Mouse (Mus musculus): ENCODE measurements at regions not wholly inside any gene's neighbourhood (a gene's known extent, or its start where the extent isn't known, plus 50 kb on each side); places are given as distances from the start of the nearest gene placed in this dataset.

DNA sequence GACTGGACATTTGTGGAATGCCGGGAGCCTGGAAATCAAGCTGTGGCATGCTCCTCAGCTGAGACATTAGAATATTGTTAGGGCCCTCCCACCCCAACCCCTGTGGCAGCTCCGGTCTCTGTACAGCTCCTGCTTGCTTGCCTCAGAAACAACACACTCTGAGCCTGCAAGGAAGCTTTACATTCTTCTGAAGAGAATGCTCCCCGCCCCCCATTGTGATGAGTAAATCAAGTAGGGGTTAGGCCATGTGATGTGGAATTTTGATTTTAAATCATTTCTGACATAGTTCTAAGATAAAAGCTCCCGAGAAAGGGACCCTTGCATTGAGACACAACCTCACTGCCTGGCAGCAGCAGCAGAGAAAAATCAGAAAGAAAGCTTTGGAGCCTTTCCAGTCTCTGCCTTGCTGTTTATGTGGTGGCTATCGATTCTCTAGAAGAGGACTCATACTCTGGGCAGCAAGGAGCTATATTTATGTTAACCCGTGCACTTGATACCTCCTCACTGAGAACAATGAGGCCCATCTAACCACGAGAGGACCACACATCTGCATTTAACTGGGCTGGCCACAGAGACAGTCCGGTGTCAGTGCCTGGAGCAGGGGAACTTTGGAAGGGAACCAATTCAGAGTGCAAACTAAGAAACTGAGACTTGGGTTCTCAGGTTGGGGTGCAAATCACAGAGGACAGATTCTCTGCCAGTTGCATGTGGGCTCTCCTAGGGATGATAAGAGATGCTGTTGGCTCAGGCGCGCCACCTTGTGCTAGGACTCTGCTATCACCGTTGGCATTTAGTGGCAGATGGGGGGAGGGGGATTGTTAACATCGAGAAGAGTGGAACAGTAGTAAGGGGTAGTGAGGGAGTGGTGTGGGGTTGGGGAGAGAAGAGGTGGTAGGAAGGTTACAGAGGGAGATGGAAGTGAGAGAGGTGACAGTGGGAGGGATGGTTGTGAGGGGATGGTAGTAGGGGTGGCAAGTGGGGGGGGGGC, 218.7 kb upstream of the Camk1g start:
- 0 out of 2 replicates have a peak, but pooled peaks cover 4% of the 10 kb centered on the region for H3K4me1 ChIP-seq (ENCODE audit: control insufficient read depth, insufficient read depth, low read length)
- H3K4me3 ChIP-seq (ENCODE audit: low read depth, low read length) = no peak overlapping the region
- peak; percentile 72; the same call in 1 of the 2 replicates for ATAC-seq (ENCODE audit: insufficient number of reproducible peaks, insufficient read depth, low FRiP score, low read depth)
- H3K4me2 ChIP-seq (replicated peaks; ENCODE audit: low read depth, low read length) = no peak overlapping the region
- WGBS = 14% methylated on average over 12 of the region's 12 CpGs
- H3K9ac ChIP-seq (replicated peaks; ENCODE audit: low read depth, low read length) = no peak overlapping the region
- H3K27ac ChIP-seq (ENCODE audit: low read length) = peak overlapping the region; percentile 10; the same call in 1 of the 2 replicates
- no peaks in the 10 kb centered on the region for H3K36me3 ChIP-seq (ENCODE audit: control insufficient read depth, insufficient read depth, low read length)
- H3K27me3 ChIP-seq (ENCODE audit: control insufficient read depth, insufficient read depth, low read length) = no peaks in the 10 kb centered on the region
- H3K9me3 ChIP-seq (ENCODE audit: control insufficient read depth, low read depth, low read length) = no peaks in the 10 kb centered on the region

DNA sequence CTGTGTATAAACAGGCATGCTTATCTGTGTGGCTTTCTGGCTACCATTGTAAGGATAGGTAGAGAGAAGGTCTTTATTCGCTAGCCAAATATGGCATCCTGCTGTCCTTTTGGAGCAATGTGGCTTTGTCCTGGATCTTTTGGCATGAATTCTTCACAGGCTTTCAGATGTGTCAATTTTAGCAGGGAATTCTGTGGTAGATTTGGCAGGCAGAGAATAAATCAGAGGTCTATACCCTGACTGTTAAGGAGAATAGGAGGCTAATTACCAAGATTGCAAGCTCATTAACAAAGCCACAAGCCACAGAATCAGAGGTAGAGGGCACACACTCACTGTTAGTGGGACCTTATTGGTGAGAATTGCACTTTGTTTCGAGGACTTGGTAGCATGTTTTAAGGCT, 217.2 kb upstream of the Camk1g start:
- no peak overlapping the region for H3K4me2 ChIP-seq (replicated peaks; ENCODE audit: low read depth, low read length)
- H3K4me1 ChIP-seq (ENCODE audit: control insufficient read depth, insufficient read depth, low read length) = 0 out of 2 replicates have a peak, but pooled peaks cover 4% of the 10 kb centered on the region
- no peaks in the 10 kb centered on the region for H3K9me3 ChIP-seq (ENCODE audit: control insufficient read depth, low read depth, low read length)
- no peak overlapping the region for H3K9ac ChIP-seq (replicated peaks; ENCODE audit: low read depth, low read length)
- ATAC-seq (ENCODE audit: insufficient number of reproducible peaks, insufficient read depth, low FRiP score, low read depth) = no peak
- 86% methylated on average over 2 of the region's 2 CpGs for WGBS
- no peaks in the 10 kb centered on the region for H3K27me3 ChIP-seq (ENCODE audit: control insufficient read depth, insufficient read depth, low read length)
- no peak overlapping the region for H3K4me3 ChIP-seq (ENCODE audit: low read depth, low read length)
- no peak overlapping the region for H3K27ac ChIP-seq (ENCODE audit: low read length)
- H3K36me3 ChIP-seq (ENCODE audit: control insufficient read depth, insufficient read depth, low read length) = no peaks in the 10 kb centered on the region

DNA sequence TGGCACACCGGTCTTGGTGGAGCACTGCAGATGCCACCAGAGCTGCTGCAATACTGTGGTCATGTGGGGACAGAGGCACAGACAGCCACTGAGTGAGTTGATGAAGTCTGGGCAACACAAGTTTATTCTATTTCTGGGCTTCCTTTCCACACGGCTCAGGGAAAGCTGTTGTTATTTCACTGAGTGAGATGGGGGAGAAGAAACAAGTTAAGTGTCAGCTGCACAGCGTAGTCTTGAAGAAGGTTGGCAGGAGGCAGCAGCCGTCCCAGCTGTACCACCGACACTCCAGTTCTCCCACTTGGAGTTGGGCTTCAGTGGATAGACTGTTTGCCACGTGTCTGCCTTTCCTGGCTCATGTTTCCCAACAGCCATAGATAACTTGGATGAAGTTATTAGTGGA, 216.8 kb upstream of the Camk1g start:
- Histone ChIP-seq H3K9ac (replicated peaks; ENCODE audit: low read depth, low read length) (no peak overlapping the region), H3K4me1 (ENCODE audit: control insufficient read depth, insufficient read depth, low read length) (0 out of 2 replicates have a peak, but pooled peaks cover 4% of the 10 kb centered on the region), H3K27me3 (ENCODE audit: control insufficient read depth, insufficient read depth, low read length) (no peaks in the 10 kb centered on the region), H3K36me3 (ENCODE audit: control insufficient read depth, insufficient read depth, low read length) (no peaks in the 10 kb centered on the region), H3K4me3 (ENCODE audit: low read depth, low read length) (no peak overlapping the region), H3K9me3 (ENCODE audit: control insufficient read depth, low read depth, low read length) (no peaks in the 10 kb centered on the region), H3K4me2 (replicated peaks; ENCODE audit: low read depth, low read length) (no peak overlapping the region), H3K27ac (ENCODE audit: low read length) (no peak overlapping the region)
- ATAC-seq (ENCODE audit: insufficient number of reproducible peaks, insufficient read depth, low FRiP score, low read depth) = no peak
- WGBS = 63% methylated on average over 6 of the region's 6 CpGs

GRCm38 (mm10) chr1:193583791-193584190, 213.7 kb upstream of the Camk1g start:
- no peak for ATAC-seq (ENCODE audit: insufficient number of reproducible peaks, insufficient read depth, low FRiP score, low read depth)
- 70% methylated on average over 2 of the region's 2 CpGs for WGBS
- 0 out of 2 replicates have a peak, but pooled peaks cover 4% of the 10 kb centered on the region for H3K4me1 ChIP-seq (ENCODE audit: control insufficient read depth, insufficient read depth, low read length)

GRCm38 (mm10) chr1:193580393-193580792, 210.3 kb upstream of the Camk1g start:
- H3K4me3 ChIP-seq (ENCODE audit: low read depth, low read length) = no peak overlapping the region
- no peaks in the 10 kb centered on the region for H3K27me3 ChIP-seq (ENCODE audit: control insufficient read depth, insufficient read depth, low read length)
- no peaks in the 10 kb centered on the region for H3K9me3 ChIP-seq (ENCODE audit: control insufficient read depth, low read depth, low read length)
- H3K36me3 ChIP-seq (ENCODE audit: control insufficient read depth, insufficient read depth, low read length) = no peaks in the 10 kb centered on the region
- WGBS = 69% methylated on average over 4 of the region's 4 CpGs
- no peak overlapping the region for H3K27ac ChIP-seq (ENCODE audit: low read length)
- H3K9ac ChIP-seq (replicated peaks; ENCODE audit: low read depth, low read length) = no peak overlapping the region
- no peaks in the 10 kb centered on the region for H3K4me1 ChIP-seq (ENCODE audit: control insufficient read depth, insufficient read depth, low read length)
- no peak overlapping the region for H3K4me2 ChIP-seq (replicated peaks; ENCODE audit: low read depth, low read length)
- ATAC-seq (ENCODE audit: insufficient number of reproducible peaks, insufficient read depth, low FRiP score, low read depth) = no peak

More at GRCm38 (mm10) chr1:193583791-193584190, 213.7 kb upstream of the Camk1g start:
- Histone ChIP-seq H3K27me3 (ENCODE audit: control insufficient read depth, insufficient read depth, low read length) (no peaks in the 10 kb centered on the region), H3K36me3 (ENCODE audit: control insufficient read depth, insufficient read depth, low read length) (no peaks in the 10 kb centered on the region), H3K9ac (replicated peaks; ENCODE audit: low read depth, low read length) (no peak overlapping the region), H3K4me2 (replicated peaks; ENCODE audit: low read depth, low read length) (no peak overlapping the region), H3K27ac (ENCODE audit: low read length) (no peak overlapping the region), H3K4me3 (ENCODE audit: low read depth, low read length) (no peak overlapping the region), H3K9me3 (ENCODE audit: control insufficient read depth, low read depth, low read length) (no peaks in the 10 kb centered on the region)

DNA sequence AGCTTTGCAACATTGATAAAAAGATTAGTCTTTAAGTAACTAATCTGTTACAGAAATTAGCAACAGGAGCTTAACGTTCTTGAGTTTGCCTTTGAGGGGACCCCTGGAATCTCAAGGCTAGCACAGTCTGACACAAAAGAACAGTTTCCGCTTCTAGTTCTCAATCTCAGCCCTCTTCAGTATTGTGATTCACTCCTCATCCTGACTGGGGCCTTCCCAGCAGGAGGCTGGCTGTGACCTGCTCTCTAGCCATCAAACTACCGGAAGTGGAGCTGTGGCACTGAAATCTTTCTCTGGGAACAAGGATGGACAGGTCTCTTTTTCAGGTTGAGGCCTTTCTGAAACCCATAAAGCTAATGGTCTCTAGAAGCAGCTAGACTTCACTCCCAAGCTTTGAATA, 209.6 kb upstream of the Camk1g start:
- H3K36me3 ChIP-seq (ENCODE audit: control insufficient read depth, insufficient read depth, low read length) = no peaks in the 10 kb centered on the region
- ATAC-seq (ENCODE audit: insufficient number of reproducible peaks, insufficient read depth, low FRiP score, low read depth) = no peak
- 76% methylated on average over 3 of the region's 3 CpGs for WGBS
- no peaks in the 10 kb centered on the region for H3K9me3 ChIP-seq (ENCODE audit: control insufficient read depth, low read depth, low read length)
- H3K27ac ChIP-seq (ENCODE audit: low read length) = no peak overlapping the region
- H3K4me2 ChIP-seq (replicated peaks; ENCODE audit: low read depth, low read length) = no peak overlapping the region
- H3K4me3 ChIP-seq (ENCODE audit: low read depth, low read length) = no peak overlapping the region
- H3K27me3 ChIP-seq (ENCODE audit: control insufficient read depth, insufficient read depth, low read length) = no peaks in the 10 kb centered on the region
- no peaks in the 10 kb centered on the region for H3K4me1 ChIP-seq (ENCODE audit: control insufficient read depth, insufficient read depth, low read length)
- H3K9ac ChIP-seq (replicated peaks; ENCODE audit: low read depth, low read length) = no peak overlapping the region

DNA sequence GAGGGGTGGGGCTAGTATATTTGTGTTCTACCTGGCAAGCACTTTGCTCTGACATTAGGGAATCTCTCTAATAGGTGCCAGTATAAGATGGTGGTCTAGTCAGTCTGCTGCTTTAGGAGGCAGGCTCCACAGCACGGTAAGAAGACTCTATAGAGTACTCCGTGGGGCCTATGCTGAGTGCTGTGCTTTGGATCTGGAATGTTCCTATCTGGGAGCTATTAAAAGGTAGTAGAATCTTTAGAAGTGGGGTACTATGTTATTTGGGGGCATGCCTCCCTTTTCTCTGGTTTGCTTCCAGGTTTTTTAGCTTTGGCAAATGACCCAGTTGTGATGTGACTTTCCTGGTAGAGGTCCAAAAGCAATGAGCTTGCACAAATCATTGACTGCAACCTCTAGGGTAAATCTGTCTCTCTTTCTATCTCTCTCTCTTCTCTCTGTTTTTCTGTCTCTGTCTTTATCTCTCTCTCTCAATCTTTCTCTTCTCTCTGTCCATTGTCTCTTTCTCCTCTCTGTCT, 208.6 kb upstream of the Camk1g start:
- Histone ChIP-seq H3K27ac (ENCODE audit: low read length) (no peak overlapping the region), H3K4me3 (ENCODE audit: low read depth, low read length) (no peak overlapping the region), H3K9me3 (ENCODE audit: control insufficient read depth, low read depth, low read length) (no peaks in the 10 kb centered on the region), H3K27me3 (ENCODE audit: control insufficient read depth, insufficient read depth, low read length) (no peaks in the 10 kb centered on the region), H3K36me3 (ENCODE audit: control insufficient read depth, insufficient read depth, low read length) (no peaks in the 10 kb centered on the region), H3K9ac (replicated peaks; ENCODE audit: low read depth, low read length) (no peak overlapping the region), H3K4me2 (replicated peaks; ENCODE audit: low read depth, low read length) (no peak overlapping the region), H3K4me1 (ENCODE audit: control insufficient read depth, insufficient read depth, low read length) (no peaks in the 10 kb centered on the region)
- ATAC-seq (ENCODE audit: insufficient number of reproducible peaks, insufficient read depth, low FRiP score, low read depth) = no peak
- 86% methylated on average over 2 of the region's 2 CpGs for WGBS

DNA sequence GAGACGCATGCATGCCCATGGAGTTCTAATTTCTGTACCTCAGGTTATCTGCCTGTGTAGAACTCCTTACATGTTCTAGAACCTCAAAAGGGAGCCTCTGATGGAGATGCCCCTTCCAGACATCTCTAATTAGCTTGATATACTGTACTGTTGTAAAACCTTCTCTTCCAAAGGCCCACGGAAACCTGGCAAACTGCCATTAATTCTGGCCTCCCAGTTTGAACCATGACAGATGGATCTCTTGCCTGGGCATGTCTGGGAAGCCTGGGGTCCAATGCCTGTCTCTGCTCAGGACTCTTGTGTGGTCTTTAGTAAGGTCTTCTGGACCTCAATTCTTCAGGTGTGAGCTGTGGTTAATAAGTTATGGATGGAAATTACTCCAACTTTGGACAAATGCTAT, 207.7 kb upstream of the Camk1g start:
- no peak for ATAC-seq (ENCODE audit: insufficient number of reproducible peaks, insufficient read depth, low FRiP score, low read depth)
- Histone ChIP-seq H3K9ac (replicated peaks; ENCODE audit: low read depth, low read length) (no peak overlapping the region), H3K4me2 (replicated peaks; ENCODE audit: low read depth, low read length) (no peak overlapping the region), H3K4me1 (ENCODE audit: control insufficient read depth, insufficient read depth, low read length) (no peaks in the 10 kb centered on the region), H3K4me3 (ENCODE audit: low read depth, low read length) (no peak overlapping the region), H3K27me3 (ENCODE audit: control insufficient read depth, insufficient read depth, low read length) (no peaks in the 10 kb centered on the region), H3K9me3 (ENCODE audit: control insufficient read depth, low read depth, low read length) (no peaks in the 10 kb centered on the region), H3K27ac (ENCODE audit: low read length) (no peak overlapping the region), H3K36me3 (ENCODE audit: control insufficient read depth, insufficient read depth, low read length) (no peaks in the 10 kb centered on the region)
- 52% methylated on average over 2 of the region's 2 CpGs for WGBS

Measured in stomach, embryonic 14.5 days (tissue).